Mouse (Mus musculus) embryonic fibroblast, embryonic 13.5 days (primary cell): ENCODE data around the gene Ypel4.
A peak's percentile ranks its signal among the peaks of the same experiment; 100 is the strongest.

Source experiments
- CTCF ChIP-seq: IDR thresholded peaks from 2 replicates; pipeline ENCODE4 v1.5.1; 2011; ENCODE audit warnings: mild to moderate bottlenecking, control low read depth, low read length, moderate library complexity, borderline replicate concordance; ENCODE audit not compliant: insufficient read depth
- POLR2A ChIP-seq: IDR thresholded peaks from 2 replicates; pipeline ENCODE4 v1.6.1; 2011; ENCODE audit warnings: low read depth, mild to moderate bottlenecking, control low read depth, low read length, moderate library complexity

DNA sequence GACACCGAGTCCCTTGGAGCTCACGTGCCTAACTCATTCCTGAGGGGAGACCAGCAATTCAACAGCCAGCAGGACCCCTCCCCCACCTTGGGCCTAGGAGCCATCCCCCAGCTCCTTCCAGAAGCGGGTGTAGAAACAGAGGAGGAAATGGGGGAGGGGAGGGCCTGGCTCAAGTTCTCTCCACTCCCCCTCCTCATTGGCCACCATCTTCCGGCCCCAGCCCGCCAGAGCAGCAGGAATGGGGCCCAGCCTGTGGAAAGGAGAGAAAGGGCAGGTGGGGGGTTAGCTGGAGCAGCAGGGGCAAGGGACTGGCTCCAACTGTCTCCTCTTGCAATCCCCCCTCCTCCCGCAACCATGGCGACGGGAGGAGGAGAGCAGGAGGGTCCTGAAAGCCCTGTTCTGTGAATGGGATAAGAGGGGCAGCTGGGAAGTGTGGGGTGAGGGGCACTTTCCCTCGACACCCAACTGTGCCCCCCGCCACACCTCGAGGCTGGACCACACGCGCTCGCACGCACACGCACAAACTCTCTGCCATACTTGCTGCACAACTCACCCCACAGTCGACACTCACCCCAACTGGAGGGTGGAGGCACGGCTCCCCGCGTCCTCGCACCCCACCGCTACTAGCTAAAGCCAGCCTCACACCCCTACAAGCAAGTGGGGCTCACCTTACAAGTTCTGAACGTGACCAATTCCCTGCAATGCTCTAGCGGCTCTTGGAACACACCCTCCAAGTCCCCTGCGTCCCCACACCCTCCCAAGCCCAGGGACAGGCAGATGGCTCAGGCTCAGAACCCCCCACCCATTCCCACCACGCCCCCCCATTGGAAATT, 8.8 kb downstream of the Ypel4 start:
- TF ChIP-seq CTCF = no peak
- TF ChIP-seq POLR2A = peak; percentile 49
